Mouse (Mus musculus) T-helper 2 cell (primary cell): ENCODE measurements around the gene Gjb2.

Experiments
- in situ Hi-C: fragments of 300-600 bp; cut with MboI, MseI; formaldehyde crosslinking; loops from one replicate; pipeline ENCODE4 v1.15.1; 2025; ENCODE audit warnings: high pct_unique_total_duplicates

The Gjb2 gene

DNA sequence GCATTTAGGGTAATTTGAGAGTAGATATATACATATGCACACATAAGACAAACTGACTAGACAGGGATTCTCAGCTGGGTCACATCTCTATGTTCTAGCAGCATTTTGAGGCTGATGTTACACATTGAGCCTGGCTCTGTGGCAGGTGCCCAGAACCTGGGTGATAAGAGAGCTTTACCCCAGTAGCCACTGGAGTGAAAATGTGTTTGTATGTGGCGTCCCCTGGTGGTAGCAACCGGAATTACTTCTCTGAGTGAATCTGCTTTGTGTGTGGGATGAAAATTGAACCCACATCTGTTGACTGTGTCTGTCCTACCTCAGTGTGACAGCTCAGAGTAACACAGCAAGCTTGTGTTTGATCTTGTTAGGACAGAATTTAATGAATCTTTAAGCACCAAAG is 34.6 kb downstream of the Gjb2 start:
- in situ Hi-C loops = loop anchor here (25.0 kb wide), 1 partner anchor 233 kb away; no protein-coding TSS in a partner anchor

DNA sequence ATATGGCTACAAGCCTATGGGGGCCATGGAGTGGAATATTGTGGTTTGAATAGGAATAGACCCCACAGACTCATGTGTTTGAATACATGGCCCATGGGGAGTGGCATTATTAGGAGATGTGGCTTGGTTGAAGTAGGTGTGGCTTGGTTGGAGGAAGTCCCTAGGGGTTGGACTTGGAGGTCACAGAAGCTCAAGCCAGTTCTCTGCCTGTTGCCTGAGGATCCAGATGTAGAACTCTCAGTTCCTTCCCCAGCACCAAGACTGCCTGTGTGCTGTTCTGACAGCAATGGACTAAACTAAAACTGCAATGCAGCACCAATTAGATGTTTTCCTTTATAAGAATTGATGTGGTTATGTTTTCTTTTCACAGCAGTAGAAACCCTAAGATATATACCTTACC is 38.4 kb downstream of the Gjb2 start:
- in situ Hi-C loops = loop anchor here (25.0 kb wide), 1 partner anchor 229 kb away; no protein-coding TSS in a partner anchor

DNA sequence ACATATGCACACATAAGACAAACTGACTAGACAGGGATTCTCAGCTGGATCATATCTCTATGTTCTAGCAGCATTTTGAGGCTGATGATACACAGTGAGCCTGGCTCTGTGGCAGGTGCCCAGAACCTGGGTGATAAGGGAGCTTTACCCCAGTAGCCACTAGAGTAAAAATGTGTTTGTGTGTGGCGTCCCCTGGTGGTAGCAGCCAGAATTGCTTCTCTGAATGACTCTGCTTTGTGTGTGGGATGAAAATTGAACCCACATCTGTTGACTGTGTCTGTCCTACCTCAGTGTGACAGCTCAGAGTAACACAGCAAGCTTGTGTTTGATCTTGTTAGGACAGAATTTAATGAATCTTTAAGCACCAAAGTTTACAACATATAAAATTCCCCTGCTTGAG is 44.5 kb downstream of the Gjb2 start:
- in situ Hi-C loops = loop anchor here (5.0 to 25.0 kb wide), 2 partner anchors 88 to 223 kb away; no protein-coding TSS in a partner anchor

DNA sequence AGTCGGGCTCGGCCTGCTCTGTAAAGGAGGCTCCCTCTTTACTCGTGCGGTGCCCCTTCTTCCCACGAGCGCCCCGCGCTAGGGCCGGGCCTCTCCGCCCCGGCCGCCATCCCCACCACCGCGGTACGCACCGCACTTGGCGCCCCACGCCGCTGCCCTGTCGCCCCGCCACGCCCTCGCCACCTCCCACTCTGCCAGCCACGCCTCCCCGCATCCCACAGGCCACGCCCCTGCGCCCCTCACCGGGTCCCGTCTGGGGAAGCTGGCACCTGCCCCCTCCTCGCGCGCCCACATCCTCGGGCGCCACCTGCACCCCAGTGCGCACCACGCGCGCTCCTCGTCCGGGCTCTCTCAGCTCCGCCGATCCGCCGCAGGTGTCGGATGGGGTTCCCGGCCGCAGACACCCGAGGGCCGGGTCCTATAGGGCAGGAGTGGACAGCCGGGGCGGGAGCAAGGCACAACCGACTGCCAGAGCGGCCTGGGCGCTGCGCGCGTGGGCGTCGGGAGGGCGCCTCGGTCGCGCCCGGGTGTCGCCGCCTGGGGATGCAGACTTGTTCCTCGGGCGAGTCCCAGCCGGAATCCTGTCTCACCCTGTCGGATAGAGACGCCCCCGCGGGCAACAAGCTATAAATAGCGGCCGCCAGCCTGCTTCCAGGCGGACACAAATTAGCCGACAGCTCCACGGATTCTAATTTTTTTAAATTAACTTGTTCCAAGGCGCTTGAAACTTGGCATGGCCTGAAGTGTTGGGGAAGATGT is 46.8 kb downstream of the Gjb2 start, which contains the start of gene Gja3:
Gene Gja3, minus strand, starts transcription at position 538 of the 759 bp plus-strand sequence.
- in situ Hi-C loops = loop anchor here (25.0 kb wide), 1 partner anchor 220 kb away; no protein-coding TSS in a partner anchor

DNA sequence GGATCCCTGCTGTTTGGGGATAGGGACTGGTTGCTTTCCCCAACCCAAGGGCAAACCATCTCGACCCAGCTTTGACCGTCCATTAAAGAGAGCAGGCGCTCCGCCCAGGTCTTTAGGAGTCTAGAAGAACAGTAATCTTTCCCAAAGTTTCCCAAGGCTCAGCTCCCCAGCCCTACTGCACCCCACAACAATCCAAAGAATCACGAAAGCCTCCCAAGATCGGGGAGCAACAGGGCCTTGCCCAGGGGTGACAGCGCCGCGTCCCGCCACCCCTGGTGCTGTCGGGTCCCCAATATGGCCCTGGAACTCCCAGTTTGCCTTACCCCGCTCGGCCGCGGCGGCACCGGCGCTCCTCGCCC is 47.3 kb downstream of the Gjb2 start:
- in situ Hi-C loops = loop anchor here (25.0 kb wide), 1 partner anchor 220 kb away; no protein-coding TSS in a partner anchor

DNA sequence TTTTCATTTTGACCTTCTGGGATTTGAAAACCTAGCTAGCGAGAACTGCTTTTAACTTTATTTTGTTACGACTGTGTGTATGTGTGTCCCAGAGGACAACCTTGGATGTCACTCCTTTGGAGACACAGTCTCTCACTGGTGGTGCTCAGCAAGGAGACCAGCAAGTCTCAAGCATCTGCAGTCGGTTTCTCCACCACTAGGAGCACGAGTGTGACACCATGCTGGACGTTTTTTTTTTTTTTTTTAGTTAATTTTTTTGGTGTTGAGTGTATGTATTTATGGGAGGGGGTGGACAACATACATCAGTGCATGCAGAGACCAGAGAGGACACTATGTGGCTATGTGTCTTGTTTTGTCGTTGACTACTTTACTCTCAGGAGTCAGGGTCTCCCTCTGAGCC is 51.8 kb downstream of the Gjb2 start:
- in situ Hi-C loops = loop anchor here (25.0 kb wide), 1 partner anchor 215 kb away; no protein-coding TSS in a partner anchor
